Mouse (Mus musculus) heart, embryonic 10.5 days (tissue): ENCODE measurements around the gene Fam189b. TPM values are rescaled to one million over a fixed set of nuclear protein-coding genes. Genes with fewer than 3 reads are reported as not detected.
"Not testable (repeated sequence)": the region's sequence is repeated elsewhere in the genome, so short reads cannot be mapped to it uniquely, and the experiment has no call there.

Source experiments
- DNase-seq: peaks from one replicate; pipeline ENCODE4 v3.0.0-alpha.2; 2017; ENCODE audit warnings: low spot score
- H3K27ac ChIP-seq: fragments of 300-500 bp; sonication (generic); 2 replicates; pipeline ENCODE4 v1.5.1; 2016; ENCODE audit warnings: mild to moderate bottlenecking
- H3K27me3 ChIP-seq: fragments of 300-500 bp; sonication (generic); 2 replicates; pipeline ENCODE4 v1.6.1; 2016; ENCODE audit warnings: mild to moderate bottlenecking; ENCODE audit not compliant: poor library complexity, insufficient read depth, severe bottlenecking
- H3K36me3 ChIP-seq: fragments of 300-500 bp; sonication (generic); 2 replicates; pipeline ENCODE4 v1.6.1; 2016; ENCODE audit warnings: mild to moderate bottlenecking, moderate library complexity
- H3K4me1 ChIP-seq: fragments of 300-500 bp; sonication (generic); 2 replicates; pipeline ENCODE4 v1.6.1; 2016; ENCODE audit warnings: mild to moderate bottlenecking
- H3K4me3 ChIP-seq: fragments of 300-500 bp; sonication (generic); 2 replicates; pipeline ENCODE4 v1.5.1; 2016; ENCODE audit warnings: mild to moderate bottlenecking, moderate library complexity
- H3K9me3 ChIP-seq: fragments of 300-500 bp; sonication (generic); 2 replicates; pipeline ENCODE4 v1.6.1; 2016; ENCODE audit warnings: mild to moderate bottlenecking, moderate library complexity
- WGBS: fragments of 180-500 bp; shearing (Covaris S2); methylation state at CpG from one replicate; pipeline ENCODE4 v1.1.7; 2016; 5-methylcytosine and 5-hydroxymethylcytosine counted together
- polyA plus RNA-seq: library from polyadenylated mRNA; unstranded; fragments of >200 nt; fragmentation: Nextera tagmentation; extraction: Ambion mirVana; gene quantifications from 2 replicates; pipeline ENCODE4 v1.2.1, GENCODE M21; 2016

Gene Fam189b
- polyA plus RNA-seq, 1 experiment from 2014 or later: 21.0 TPM

DNA sequence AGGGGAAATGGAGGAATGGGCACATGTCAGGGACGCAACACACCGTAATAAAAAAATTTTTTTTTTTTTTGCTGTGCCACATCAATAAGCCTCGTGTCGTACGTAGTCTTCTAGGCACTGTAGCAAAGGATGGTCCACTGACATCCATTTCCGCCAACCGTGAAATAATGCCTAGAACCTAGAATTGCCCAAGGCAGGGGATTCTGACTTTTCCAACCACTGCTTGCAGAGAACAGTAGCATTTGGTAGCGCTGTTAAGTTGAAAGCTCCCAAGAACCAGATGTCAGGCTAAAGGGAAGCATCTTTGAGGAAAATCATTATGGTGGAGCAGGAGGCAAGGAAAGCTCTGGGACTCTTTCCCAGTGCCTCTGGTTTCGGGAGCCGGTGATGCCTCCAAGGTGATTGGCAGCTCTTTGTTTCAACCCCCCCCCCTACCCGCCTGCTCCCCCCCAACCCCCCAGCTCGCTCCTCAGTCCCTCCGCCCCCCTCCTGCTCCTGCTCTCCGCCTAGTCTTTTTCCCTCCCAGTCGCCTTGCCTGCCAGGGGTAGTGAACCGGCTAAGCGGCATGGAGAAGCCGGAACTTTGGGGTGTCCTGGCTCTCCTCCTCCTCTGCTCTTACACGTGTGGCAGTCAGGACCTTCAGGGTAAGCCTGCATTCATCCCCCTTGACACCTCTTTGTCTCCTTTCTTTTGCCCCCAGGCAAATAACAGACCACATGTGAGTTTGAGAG, 31.9 kb downstream of the Fam189b start, which contains the start of gene Thbs3:
TSS of gene Thbs3 (plus strand) at position 500 of the 731 bp plus-strand sequence.
- Histone ChIP-seq H3K4me1 (peaks cover 48% of the 10 kb centered on the region), H3K36me3 (peaks cover 17% of the 10 kb centered on the region), H3K27me3 (no peaks in the 10 kb centered on the region), H3K4me3 (peak within 1 kb of the TSS; percentile 96), H3K27ac (peak within 1 kb of the TSS; percentile 97), H3K9me3 (no peaks in the 10 kb centered on the region)
- DNase-seq: no peak
- 2% methylated on average over 19 of the region's 19 CpGs for WGBS

- peak; percentile 93 for DNase-seq
- Histone ChIP-seq H3K27me3 (no peaks in the 10 kb centered on the region), H3K27ac (peak overlapping the region; percentile 97), H3K4me3 (peak overlapping the region; percentile 96), H3K9me3 (no peaks in the 10 kb centered on the region), H3K4me1 (peaks cover 51% of the 10 kb centered on the region), H3K36me3 (peaks cover 7% of the 10 kb centered on the region)
- under 1% methylated on average over 6 of the region's 6 CpGs for WGBS
Measured at GRCm38 (mm10) chr3:89215853-89216252, 32.9 kb downstream of the Fam189b start.

- WGBS: 72% methylated on average over 7 of the region's 7 CpGs
Measured at GRCm38 (mm10) chr3:89216407-89216806, 33.5 kb downstream of the Fam189b start.

GRCm38 (mm10) chr3:89218271-89218670, 35.3 kb downstream of the Fam189b start:
- Histone ChIP-seq H3K9me3 (no peaks in the 10 kb centered on the region), H3K27me3 (no peaks in the 10 kb centered on the region), H3K27ac (no peak overlapping the region), H3K4me3 (no peak overlapping the region), H3K4me1 (peaks cover 41% of the 10 kb centered on the region), H3K36me3 (peaks cover 3% of the 10 kb centered on the region; the same call in 1 of the 2 replicates)
- WGBS: 79% methylated on average over 1 of the region's 1 CpGs
- DNase-seq: no peak

More at GRCm38 (mm10) chr3:89216407-89216806, 33.5 kb downstream of the Fam189b start:
- H3K36me3 ChIP-seq, H3K27me3 ChIP-seq, H3K27ac ChIP-seq, H3K9me3 ChIP-seq, DNase-seq, H3K4me3 ChIP-seq: not testable (repeated sequence)
- peaks cover 51% of the 10 kb centered on the region for H3K4me1 ChIP-seq

DNA sequence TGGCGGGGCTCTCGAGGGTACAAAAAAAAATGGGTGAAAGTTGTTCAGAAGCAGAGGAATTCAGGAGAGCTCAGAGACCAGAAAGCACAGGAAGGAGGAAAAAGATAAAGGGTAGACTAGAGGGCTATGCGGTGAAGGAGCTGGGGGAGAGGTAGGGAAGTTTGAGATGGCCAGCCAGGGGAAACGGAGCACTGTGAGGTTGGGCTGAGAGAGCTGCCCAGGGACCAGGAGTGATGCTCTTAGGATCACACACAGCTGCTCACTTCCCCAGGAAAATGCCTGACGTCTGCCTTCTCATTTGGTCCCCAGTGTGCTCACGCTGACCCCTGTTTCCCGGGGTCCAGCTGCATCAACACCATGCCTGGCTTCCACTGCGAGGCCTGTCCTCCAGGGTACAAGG, 36.6 kb downstream of the Fam189b start:
- Histone ChIP-seq H3K36me3 (peaks cover 6% of the 10 kb centered on the region; the same call in 1 of the 2 replicates), H3K4me3 (no peak overlapping the region), H3K9me3 (no peaks in the 10 kb centered on the region), H3K27me3 (0 out of 2 replicates have a peak, but pooled peaks cover 7% of the 10 kb centered on the region), H3K4me1 (peaks cover 43% of the 10 kb centered on the region), H3K27ac (peak overlapping the region; percentile 74)
- DNase-seq: no peak
- WGBS: 27% methylated on average over 8 of the region's 8 CpGs

DNA sequence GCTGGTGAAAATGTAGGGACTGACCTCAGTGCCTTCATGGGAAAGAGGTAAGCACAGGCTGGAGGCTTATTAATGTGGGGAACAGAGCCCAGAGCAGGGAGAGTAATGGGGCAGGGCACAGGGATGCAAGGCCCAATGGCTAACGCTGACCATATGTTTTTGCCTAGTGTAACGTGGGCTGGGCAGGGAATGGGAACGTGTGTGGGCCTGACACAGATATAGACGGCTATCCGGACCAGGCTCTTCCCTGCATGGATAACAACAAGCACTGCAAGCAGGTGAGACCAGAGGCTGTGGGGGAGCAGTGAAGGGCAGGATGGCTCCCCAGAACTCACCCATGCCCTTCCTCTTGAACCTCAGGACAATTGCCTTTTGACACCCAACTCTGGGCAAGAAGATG, 38.2 kb downstream of the Fam189b start:
- no peak overlapping the region for H3K4me3 ChIP-seq
- no peak for DNase-seq
- peaks cover 41% of the 10 kb centered on the region for H3K4me1 ChIP-seq
- no peak overlapping the region; the same call in 1 of the 2 replicates for H3K27ac ChIP-seq
- no peaks in the 10 kb centered on the region for H3K9me3 ChIP-seq
- WGBS: 80% methylated on average over 5 of the region's 5 CpGs
- peaks cover 6% of the 10 kb centered on the region; the same call in 1 of the 2 replicates for H3K36me3 ChIP-seq
- peaks cover 23% of the 10 kb centered on the region for H3K27me3 ChIP-seq

GRCm38 (mm10) chr3:89224796-89225195, 41.9 kb downstream of the Fam189b start:
- no peaks in the 10 kb centered on the region for H3K9me3 ChIP-seq
- H3K4me3 ChIP-seq: no peak overlapping the region
- no peak for DNase-seq
- peaks cover 57% of the 10 kb centered on the region for H3K4me1 ChIP-seq
- H3K36me3 ChIP-seq: peaks cover 6% of the 10 kb centered on the region; the same call in 1 of the 2 replicates
- 68% methylated on average over 11 of the region's 11 CpGs for WGBS
- no peak overlapping the region for H3K27ac ChIP-seq
- H3K27me3 ChIP-seq: peaks cover 43% of the 10 kb centered on the region

- Histone ChIP-seq H3K36me3 (peaks cover 6% of the 10 kb centered on the region; the same call in 1 of the 2 replicates), H3K27ac (peak overlapping the region; percentile 7; the same call in 1 of the 2 replicates), H3K9me3 (no peaks in the 10 kb centered on the region), H3K4me3 (peak overlapping the region; percentile 64; the same call in 1 of the 2 replicates), H3K27me3 (peaks cover 49% of the 10 kb centered on the region), H3K4me1 (peaks cover 53% of the 10 kb centered on the region)
- 65% methylated on average over 12 of the region's 12 CpGs for WGBS
- no peak for DNase-seq
Measured at GRCm38 (mm10) chr3:89225321-89225815, 42.4 kb downstream of the Fam189b start.

DNA sequence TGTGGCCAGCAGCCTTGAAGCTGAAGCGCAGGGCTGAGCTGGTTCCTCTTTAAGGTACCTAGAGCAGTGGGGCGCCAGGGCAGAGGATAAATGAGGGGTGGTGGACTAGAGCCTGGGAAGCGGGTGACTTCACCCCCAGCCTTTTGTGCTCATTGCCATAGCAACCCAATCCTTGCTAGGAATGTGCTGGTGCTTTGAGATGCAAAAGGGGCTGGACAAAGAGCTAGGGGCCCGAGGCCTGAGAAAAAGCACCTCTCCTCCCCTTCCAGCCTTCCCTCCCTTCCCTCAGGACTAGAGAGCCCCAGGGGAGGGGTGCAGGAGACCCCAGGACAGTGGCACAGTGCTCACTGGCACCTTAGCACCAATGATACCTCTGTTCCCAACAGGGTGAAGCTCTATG, 43.0 kb downstream of the Fam189b start:
- no peaks in the 10 kb centered on the region for H3K9me3 ChIP-seq
- H3K4me3 ChIP-seq: peak overlapping the region; percentile 64
- peaks cover 53% of the 10 kb centered on the region for H3K4me1 ChIP-seq
- peaks cover 54% of the 10 kb centered on the region for H3K27me3 ChIP-seq
- no peak for DNase-seq
- peaks cover 6% of the 10 kb centered on the region; the same call in 1 of the 2 replicates for H3K36me3 ChIP-seq
- peak overlapping the region; percentile 62 for H3K27ac ChIP-seq
- 54% methylated on average over 4 of the region's 4 CpGs for WGBS

- WGBS: 35% methylated on average over 11 of the region's 11 CpGs
- H3K9me3 ChIP-seq: no peaks in the 10 kb centered on the region
- H3K4me3 ChIP-seq: peak overlapping the region; percentile 64
- H3K27ac ChIP-seq: peak overlapping the region; percentile 85; the same call in 1 of the 2 replicates
- DNase-seq: no peak
- peaks cover 53% of the 10 kb centered on the region for H3K4me1 ChIP-seq
- H3K27me3 ChIP-seq: peaks cover 59% of the 10 kb centered on the region
- peaks cover 5% of the 10 kb centered on the region; the same call in 1 of the 2 replicates for H3K36me3 ChIP-seq
Measured at GRCm38 (mm10) chr3:89226361-89226760, 43.4 kb downstream of the Fam189b start.

GRCm38 (mm10) chr3:89226900-89227299, 44.0 kb downstream of the Fam189b start, which contains the start of gene Mtx1:
TSS of gene Mtx1 (minus strand) at chr3:89227088.
- peaks cover 53% of the 10 kb centered on the region for H3K4me1 ChIP-seq
- peaks cover 3% of the 10 kb centered on the region; the same call in 1 of the 2 replicates for H3K36me3 ChIP-seq
- H3K27ac ChIP-seq: peak within 1 kb of the TSS; percentile 85
- peaks cover 64% of the 10 kb centered on the region for H3K27me3 ChIP-seq
- 5% methylated on average over 21 of the region's 21 CpGs for WGBS
- peak within 1 kb of the TSS; percentile 64 for H3K4me3 ChIP-seq
- H3K9me3 ChIP-seq: no peaks in the 10 kb centered on the region
- no peak for DNase-seq

- WGBS: 4% methylated on average over 41 of the region's 41 CpGs
- Histone ChIP-seq H3K27me3 (peaks cover 71% of the 10 kb centered on the region), H3K36me3 (peaks cover 3% of the 10 kb centered on the region; the same call in 1 of the 2 replicates), H3K4me1 (peaks cover 53% of the 10 kb centered on the region), H3K27ac (peak overlapping the region; percentile 85), H3K4me3 (peak overlapping the region; percentile 64), H3K9me3 (no peaks in the 10 kb centered on the region)
- DNase-seq: peak; percentile 96
Measured at GRCm38 (mm10) chr3:89227307-89228179, 44.6 kb downstream of the Fam189b start.
